Mouse (Mus musculus): ENCODE measurements around the gene Hspa8.

GRCm38 (mm10) chr9:40859196-40859595 is 58.4 kb downstream of the Hspa8 start:
- no peak for TF ChIP-seq CTCF (IDR thresholded peaks at IDR 0.05; ENCODE audit: low read depth)
- TF ChIP-seq EP300 (optimal IDR thresholded peaks at IDR 0.05): no peak

Measured in stomach, postnatal 0 days (tissue).